Mouse (Mus musculus) urinary bladder, adult 18-20 months (tissue): ENCODE data around the gene Cdh23.

Experiments
- DNase-seq, 2 experiments: peaks; one replicate each; pipeline ENCODE4 v3.0.0; 2022; ENCODE audit warnings: low spot score in 2 of 2, mixed read lengths in 2 of 2

The Cdh23 gene

DNA sequence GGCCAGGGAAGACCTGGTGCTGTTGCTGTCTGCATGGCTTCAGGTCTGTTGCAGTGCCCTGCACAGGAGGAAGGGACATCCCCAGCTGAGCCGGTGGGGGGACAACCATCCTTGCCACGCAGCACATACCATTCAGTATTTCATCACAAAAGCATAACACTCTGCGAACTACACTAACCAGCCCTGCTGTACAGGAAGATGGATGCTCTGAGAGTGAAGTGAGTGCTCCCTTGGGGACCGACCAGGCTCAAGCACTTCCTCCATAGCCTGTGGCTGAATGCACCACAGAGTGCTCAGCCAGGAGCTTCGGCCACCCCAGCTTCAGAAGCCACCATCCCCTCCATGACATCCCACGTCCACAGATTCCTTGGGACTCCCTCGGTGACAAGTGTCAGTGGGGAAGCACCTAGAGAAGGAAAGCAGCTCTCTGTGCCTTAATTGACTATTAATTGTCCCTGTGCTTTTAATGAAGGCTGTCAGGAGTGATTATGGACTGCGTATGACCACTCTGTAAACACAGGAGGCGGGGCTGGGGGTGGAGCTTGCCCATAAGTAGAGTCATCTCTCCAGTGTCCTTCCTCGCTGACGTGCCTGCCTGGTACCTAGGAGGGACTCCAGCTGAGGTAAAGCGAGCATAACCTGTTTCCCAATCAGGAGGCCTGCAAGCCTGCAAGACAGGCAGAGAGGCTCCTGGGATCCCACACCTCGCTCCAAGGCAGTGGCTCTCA is 60.6 kb downstream of the Cdh23 start:
- DNase-seq, result no peak

- no peak for DNase-seq
These were observed 61.9 kb downstream of the Cdh23 start for GRCm38 (mm10) chr10:60634391-60634790.

DNA sequence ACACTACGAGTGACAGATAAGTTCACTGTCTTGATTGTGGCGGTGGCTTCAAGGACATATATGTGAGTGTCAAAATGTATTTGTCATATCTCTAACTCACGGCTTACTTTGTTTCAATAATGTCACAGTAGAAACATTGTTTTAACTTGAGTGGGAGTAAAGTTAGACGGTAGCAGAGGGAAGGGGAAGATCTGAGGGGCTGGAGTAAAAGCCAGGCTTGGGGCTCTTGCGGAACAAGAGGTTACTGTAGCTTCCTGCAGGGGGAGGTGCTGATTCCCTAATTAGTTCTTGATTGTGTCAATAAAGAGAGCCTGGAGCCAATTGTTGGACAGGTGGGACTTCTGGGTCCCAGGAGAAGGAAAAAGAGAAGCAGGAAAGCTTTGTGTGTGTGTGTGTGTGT is 70.2 kb downstream of the Cdh23 start:
- DNase-seq, result no peak

DNA sequence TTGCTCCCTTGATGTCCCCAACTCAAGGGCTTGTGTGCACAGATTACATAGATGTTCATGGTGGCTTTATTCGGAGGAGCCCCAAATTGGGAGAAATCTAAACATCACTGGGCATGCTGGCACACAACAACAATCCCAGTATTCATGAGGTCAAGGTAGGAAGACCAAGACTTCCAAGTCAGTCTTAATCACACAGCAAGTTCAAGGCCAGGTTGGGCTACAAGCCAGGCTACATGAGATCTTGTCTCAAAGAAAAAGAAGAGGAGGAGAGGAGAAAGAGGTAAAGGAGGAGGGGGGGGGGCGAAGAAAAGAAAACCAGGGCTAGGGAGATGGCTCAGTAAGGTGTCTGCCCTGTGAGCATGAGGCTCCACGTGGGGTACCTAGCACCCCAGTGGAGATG is 70.8 kb downstream of the Cdh23 start:
- no peak for DNase-seq

DNA sequence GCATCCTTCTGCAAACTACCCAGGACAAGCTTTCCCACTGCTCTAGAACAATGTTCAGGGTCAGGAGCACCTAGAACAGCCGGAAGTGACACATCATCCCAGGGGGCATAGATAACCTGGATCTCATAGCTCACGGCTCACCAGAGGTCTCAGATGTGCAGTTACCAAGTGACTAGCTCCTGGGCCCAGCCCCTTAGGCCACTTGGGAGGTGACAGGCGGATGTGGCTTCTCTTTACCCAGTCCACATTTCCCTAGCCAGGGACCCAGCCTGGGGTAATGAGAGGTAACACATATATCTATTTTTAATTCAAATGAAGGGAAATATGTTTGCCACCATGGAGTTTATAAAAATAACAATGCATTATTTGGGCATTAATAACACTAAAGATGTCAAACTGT is 71.3 kb downstream of the Cdh23 start:
- no peak for DNase-seq

DNA sequence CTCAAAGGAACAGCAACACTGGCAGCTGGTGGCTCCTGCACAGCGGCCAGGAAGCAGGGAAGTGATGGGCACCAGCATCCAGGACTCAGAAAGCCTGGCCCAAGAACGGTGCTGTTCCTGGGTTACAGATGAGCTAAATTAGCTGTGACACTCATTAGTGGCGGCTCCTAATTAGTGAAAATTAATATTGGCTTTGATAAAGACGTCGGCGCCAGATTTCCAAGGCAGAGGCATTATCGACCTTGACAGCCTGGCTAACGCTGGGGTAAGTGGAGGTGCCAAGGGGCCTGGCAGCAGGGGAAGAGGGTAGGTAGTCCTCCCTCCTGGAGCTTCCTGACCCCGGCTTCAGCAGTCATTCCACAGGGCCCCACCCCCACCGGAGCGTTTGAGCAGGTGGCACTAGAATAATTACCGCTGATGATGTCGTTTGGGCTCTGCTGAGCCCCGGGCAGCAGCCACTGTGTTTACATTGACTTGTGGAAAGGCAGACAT is 72.0 kb downstream of the Cdh23 start:
- no peak for DNase-seq

DNA sequence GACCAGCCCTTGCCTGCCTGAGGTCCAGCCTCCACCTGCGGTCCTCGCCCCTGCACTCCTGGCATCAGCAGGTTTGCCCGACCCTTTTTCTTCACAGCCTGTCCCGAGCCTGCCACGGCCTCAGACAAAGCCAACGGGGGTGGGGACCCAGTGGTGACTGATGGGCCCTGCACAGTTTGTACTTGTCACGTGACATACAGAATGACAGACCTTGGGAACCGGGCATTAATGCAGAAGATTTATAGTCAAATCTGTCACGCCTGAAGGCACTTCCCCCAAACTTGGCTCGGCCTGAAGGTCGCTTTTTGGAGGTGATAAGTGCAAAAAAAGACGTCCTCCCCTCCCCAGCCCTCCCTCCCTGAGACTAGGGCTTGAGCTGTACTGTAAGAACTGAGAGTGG is 73.5 kb downstream of the Cdh23 start:
- DNase-seq, result no peak

- no peak for DNase-seq
These were observed 74.7 kb downstream of the Cdh23 start for GRCm38 (mm10) chr10:60621470-60622170.

GRCm38 (mm10) chr10:60615898-60616297 is 80.4 kb downstream of the Cdh23 start:
- no peak for DNase-seq

DNA sequence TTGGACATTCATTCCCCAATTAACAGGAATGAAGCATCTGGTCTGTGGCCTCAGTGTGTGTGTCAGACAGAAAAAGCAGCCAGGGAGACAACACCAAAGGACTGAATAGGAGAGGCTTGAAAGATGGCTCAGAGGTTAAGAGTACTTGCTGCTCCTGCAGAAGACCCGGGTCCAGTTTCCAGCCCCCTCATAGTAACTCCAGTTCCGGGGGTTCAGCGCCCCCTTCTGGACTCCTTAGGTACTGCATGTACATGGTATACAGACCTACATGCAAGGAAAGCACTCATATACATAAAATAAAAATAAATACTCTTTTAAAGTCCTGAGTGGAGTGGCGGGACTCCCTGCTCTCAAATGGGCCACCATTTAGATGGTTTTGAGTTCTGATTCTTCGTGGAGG is 83.4 kb downstream of the Cdh23 start:
- DNase-seq, result no peak

- no peak for DNase-seq
These were observed 89.1 kb downstream of the Cdh23 start for GRCm38 (mm10) chr10:60607166-60607565.

- DNase-seq, result no peak
These were observed 89.6 kb downstream of the Cdh23 start for GRCm38 (mm10) chr10:60606661-60607060.

- DNase-seq, result no peak
These were observed 94.1 kb downstream of the Cdh23 start for GRCm38 (mm10) chr10:60602235-60602634.

- no peak for DNase-seq
These were observed 101.1 kb downstream of the Cdh23 start for GRCm38 (mm10) chr10:60595166-60595565.

DNA sequence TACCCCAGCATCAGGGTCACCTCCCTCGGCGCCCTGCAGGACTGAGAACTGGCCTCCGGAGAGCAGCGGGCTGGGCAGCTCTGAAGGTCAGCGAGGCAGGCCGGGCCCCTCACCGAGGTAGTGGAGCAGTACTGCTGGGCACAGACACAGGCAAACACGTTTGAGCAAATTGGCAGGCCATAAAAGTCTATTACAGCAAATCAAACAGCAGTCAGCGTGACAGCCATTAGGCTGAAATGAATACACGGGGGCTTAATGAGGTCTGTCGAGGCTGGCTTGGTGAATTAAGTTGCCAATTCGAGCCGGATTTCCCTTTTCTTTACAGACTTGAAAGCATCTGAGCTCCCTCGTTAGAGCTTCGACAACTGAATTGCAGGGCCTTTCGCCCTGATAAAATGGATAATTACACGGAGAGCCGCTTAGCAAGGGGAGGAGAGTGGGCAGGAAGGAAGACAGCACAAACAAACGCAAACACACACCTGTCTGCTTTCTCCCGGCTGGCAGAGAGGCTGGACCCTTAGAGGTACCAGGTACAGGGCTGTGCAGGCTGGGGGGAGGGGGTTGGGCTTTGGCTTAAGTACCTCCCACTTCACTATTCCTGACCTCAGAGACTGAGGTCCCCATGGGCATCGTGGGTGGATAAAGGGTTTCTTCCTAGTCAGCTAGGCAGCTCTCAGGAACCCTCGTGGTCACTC is 103.3 kb downstream of the Cdh23 start:
- no peak for DNase-seq

DNA sequence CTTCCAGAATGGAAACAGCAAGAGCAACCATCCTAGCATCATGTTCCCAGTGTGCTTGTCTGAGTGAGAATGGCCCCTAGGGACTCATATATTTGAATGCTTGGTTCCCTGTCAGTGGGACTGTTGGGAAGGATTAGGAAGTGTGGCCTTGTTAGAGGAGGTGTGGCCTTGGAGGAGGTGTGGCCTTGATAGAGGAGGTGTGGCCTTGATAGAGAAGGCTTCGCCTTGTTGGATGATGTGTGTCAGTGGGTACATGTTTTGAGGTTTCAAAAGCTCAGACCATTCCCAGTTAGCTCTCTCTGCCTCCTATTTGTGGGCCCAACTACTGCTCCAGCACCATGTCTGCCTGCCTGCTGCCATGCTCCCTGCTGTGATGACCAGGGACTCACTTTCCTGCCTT is 105.0 kb downstream of the Cdh23 start:
- DNase-seq, result no peak

DNA sequence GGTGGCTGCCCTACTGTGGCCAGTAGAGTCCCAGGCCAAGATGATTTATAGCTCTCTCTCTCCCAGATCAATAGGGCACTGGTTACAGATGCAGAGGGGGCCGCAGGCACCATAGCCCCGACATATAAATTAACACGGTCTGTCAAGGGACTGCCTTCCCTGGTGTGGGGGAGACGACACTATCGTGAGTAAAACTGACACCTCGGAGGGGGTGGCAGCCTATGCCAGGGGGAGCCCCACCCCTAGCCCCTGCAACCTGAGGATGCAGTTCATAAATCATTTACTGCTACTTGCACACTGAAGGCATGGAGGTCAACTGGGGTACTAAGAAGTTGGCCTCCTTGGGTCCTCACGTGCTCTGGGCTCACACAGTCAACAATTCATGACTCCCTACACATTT is 106.0 kb downstream of the Cdh23 start:
- DNase-seq, result no peak

- DNase-seq, result no peak
These were observed 110.6 kb downstream of the Cdh23 start for GRCm38 (mm10) chr10:60585691-60586090.

DNA sequence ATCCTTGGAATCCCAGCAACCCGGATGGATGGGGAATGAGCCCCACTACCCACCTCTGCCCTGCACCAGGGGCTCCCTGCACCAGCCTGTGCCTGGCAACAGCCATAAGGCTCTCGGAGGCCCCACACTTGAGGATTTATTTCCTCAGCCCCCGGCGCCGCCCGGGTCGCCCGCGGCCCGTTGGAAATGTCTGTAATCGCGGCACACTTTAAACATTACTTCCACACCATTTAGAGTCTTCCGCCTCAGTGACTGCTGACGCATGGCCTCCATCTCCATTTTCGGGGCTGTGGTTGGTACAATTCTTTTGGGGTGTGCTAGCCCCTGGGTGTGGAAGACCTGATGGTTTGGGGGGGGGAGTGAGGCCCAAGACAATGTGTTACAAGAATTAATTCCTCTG is 113.3 kb downstream of the Cdh23 start:
- no peak for DNase-seq

GRCm38 (mm10) chr10:60580666-60581065 is 115.6 kb downstream of the Cdh23 start:
- no peak for DNase-seq

DNA sequence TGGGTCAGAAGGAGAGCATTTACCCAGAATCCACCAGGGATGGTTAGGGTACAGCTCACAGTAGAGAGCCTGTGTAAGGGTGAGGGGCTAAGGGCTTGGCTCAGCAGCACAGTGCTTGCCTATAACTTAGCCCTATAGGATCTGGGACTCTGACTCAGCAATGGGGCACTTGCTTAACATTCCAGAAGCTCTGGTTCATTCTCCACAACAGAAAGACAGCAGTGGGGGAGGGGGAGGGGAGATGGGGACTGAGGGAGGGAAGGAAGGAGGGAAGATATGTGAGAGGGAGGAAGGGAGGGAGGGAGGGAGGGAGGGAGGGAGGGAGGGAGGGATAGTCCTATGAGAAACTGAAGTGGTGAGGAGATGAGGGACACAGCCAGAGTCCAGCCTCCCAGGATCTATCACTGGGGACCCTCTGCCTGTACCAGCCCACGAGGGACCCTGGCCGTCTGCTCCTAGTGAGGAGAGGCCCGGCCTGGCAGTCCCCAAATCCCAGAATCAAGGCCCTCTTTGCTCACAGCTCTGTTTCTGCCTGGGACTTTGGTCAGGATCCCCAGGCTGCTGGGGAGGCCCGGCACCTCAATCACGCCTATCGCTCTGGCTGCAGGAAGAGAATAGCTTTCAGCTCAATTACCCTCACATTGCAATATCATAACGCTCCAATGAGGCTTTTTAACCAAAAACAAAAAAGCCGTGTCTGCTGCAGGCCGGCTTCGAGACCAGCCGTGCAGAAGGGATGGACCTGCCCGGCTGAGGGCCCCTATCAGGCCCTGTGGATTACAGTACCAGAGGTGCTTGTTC is 117.4 kb downstream of the Cdh23 start:
- DNase-seq, result no peak
